Mouse (Mus musculus) spleen, embryonic (tissue): ENCODE results near the gene Inpp5a.

Experiments
- CTCF ChIA-PET: fragments of 350-600 bp; sonication (Branson Sonifier 250); formaldehyde crosslinking; loops from one replicate; lab custom pipeline; 2022; lab: Charles Lee

The Inpp5a gene

GRCm38 (mm10) chr7:139369501-139370088 is 19.3 kb upstream of the Inpp5a start:
- CTCF ChIA-PET, result interaction anchor here (0.6 kb wide), 1 partner anchor 1792 kb away, joined by 3 read pairs; no protein-coding TSS in a partner anchor

- CTCF ChIA-PET, result interaction anchor here (0.6 kb wide), 1 partner anchor 55 kb away, joined by 3 read pairs; no protein-coding TSS in a partner anchor
Observed at GRCm38 (mm10) chr7:139371389-139371788, 17.5 kb upstream of the Inpp5a start.

GRCm38 (mm10) chr7:139377381-139377780 is 11.5 kb upstream of the Inpp5a start:
- CTCF ChIA-PET, result interaction anchor here (0.7 to 0.9 kb wide), 2 partner anchors 20 to 78 kb away, joined by 3 to 6 read pairs; no protein-coding TSS in a partner anchor

GRCm38 (mm10) chr7:139378355-139378754 is 10.6 kb upstream of the Inpp5a start:
- CTCF ChIA-PET, result no interaction called here

GRCm38 (mm10) chr7:139379745-139380144 is 9.2 kb upstream of the Inpp5a start:
- CTCF ChIA-PET, result no interaction called here

- CTCF ChIA-PET, result no interaction called here
Observed at GRCm38 (mm10) chr7:139380225-139380624, 8.7 kb upstream of the Inpp5a start.

- CTCF ChIA-PET, result no interaction called here
Observed at GRCm38 (mm10) chr7:139381877-139382276, 7.0 kb upstream of the Inpp5a start.

GRCm38 (mm10) chr7:139382796-139383195 is 6.1 kb upstream of the Inpp5a start:
- CTCF ChIA-PET, result no interaction called here

- CTCF ChIA-PET, result no interaction called here
Observed at GRCm38 (mm10) chr7:139384500-139384899, 4.4 kb upstream of the Inpp5a start.

- CTCF ChIA-PET, result no interaction called here
Observed at GRCm38 (mm10) chr7:139384916-139385530, 3.9 kb upstream of the Inpp5a start.

- CTCF ChIA-PET, result no interaction called here
Observed at GRCm38 (mm10) chr7:139386933-139387690, 1.8 kb upstream of the Inpp5a start.

- CTCF ChIA-PET, result no interaction called here
Observed at GRCm38 (mm10) chr7:139387921-139388669, 814 bp upstream of the Inpp5a start.

GRCm38 (mm10) chr7:139389213-139389761 is 378 bp downstream of the Inpp5a start:
- CTCF ChIA-PET, result no interaction called here

- CTCF ChIA-PET, result no interaction called here
Observed at GRCm38 (mm10) chr7:139390380-139390779, 1.5 kb downstream of the Inpp5a start.

- CTCF ChIA-PET, result no interaction called here
Observed at GRCm38 (mm10) chr7:139390926-139391325, 2.0 kb downstream of the Inpp5a start.

- CTCF ChIA-PET, result interaction anchor here (0.6 kb wide), 1 partner anchor 52 kb away, joined by 3 read pairs; no protein-coding TSS in a partner anchor
Observed at GRCm38 (mm10) chr7:139391691-139392090, 2.8 kb downstream of the Inpp5a start.

- CTCF ChIA-PET, result interaction anchor here (0.6 to 1.0 kb wide), 2 partner anchors 52 to 185 kb away, joined by 3 to 4 read pairs; no protein-coding TSS in a partner anchor
Observed at GRCm38 (mm10) chr7:139392106-139392505, 3.2 kb downstream of the Inpp5a start.

- CTCF ChIA-PET, result interaction anchor here (1.0 kb wide), 1 partner anchor 185 kb away, joined by 4 read pairs; no protein-coding TSS in a partner anchor
Observed at GRCm38 (mm10) chr7:139392691-139393235, 3.9 kb downstream of the Inpp5a start.

GRCm38 (mm10) chr7:139397521-139397920 is 8.6 kb downstream of the Inpp5a start:
- CTCF ChIA-PET, result interaction anchor here (1.0 kb wide), 1 partner anchor 20 kb away, joined by 3 read pairs; no protein-coding TSS in a partner anchor

- CTCF ChIA-PET, result interaction anchor here (1.0 kb wide), 1 partner anchor 21 kb away, joined by 3 read pairs; no protein-coding TSS in a partner anchor
Observed at GRCm38 (mm10) chr7:139398111-139398510, 9.2 kb downstream of the Inpp5a start.
